Mouse (Mus musculus): ENCODE data around the gene Msantd1.

The Msantd1 gene

DNA sequence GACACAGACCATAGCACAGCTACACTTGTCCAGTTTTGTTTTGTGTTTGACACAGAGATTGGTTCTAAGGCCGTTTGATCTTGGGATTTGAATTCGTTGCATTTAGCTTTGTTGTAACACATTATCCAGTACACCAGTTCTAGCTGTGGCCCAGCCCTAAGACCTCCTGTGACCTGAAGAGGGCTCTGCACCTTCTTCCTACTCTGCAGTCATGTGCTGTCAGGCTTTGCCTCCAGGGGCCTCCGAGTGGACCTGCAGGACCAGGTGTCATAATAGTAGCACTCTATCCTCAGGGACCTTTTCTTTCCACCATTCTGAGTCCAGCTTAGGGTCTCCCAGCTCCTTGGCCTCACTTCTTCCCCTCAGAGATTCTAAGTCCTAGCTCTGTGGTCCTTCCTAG is 64.7 kb downstream of the Msantd1 start:
- DNase-seq (ENCODE audit: low spot score in 2 of 2): no peak
